ENCODE assay signal across 8 mouse cellular contexts in genomic region chr12:55447396-55447760, GRCm38 (mm10). TPM values are rescaled to one million over a fixed set of nuclear protein-coding genes. Genes with fewer than 3 reads are reported as not detected.
A peak's percentile ranks its signal among the peaks of the same experiment; 100 is the strongest.
DNase-seq lines count a peak whose midpoint lies in the region; ATAC-seq and TF ChIP-seq lines count a peak whose summit lies in the region.

No protein-coding gene starts in this region.

- 86% methylated on average over 11 of the region's 11 CpGs for WGBS in liver, adult 2 months
- WGBS in liver, embryonic 11.5 days, result 75% methylated on average over 11 of the region's 11 CpGs
- WGBS in forebrain, embryonic 10.5 days, result 87% methylated on average over 11 of the region's 11 CpGs
- WGBS in hindbrain, postnatal 0 days, result 59% methylated on average over 11 of the region's 11 CpGs
- WGBS in midbrain, postnatal 0 days, result 76% methylated on average over 11 of the region's 11 CpGs

- no peak overlapping the region for H3K4me2 ChIP-seq in liver, embryonic 11.5 days
- 0 out of 2 replicates have a peak overlapping the region, but pooled peaks have one; percentile 8 for H3K4me2 ChIP-seq in hindbrain, postnatal 0 days (ENCODE audit: low read depth, low read length)
- no peak overlapping the region for H3K4me2 ChIP-seq in midbrain, postnatal 0 days (ENCODE audit: low read depth, low read length, poor library complexity, severe bottlenecking)

- no peak overlapping the region for H3K9ac ChIP-seq in liver, adult 2 months (ENCODE audit: low read depth, low read length)
- no peak overlapping the region for H3K9ac ChIP-seq in liver, embryonic 11.5 days (ENCODE audit: low read depth, low read length)
- peak overlapping the region; percentile 37; the same call in 1 of the 2 replicates for H3K9ac ChIP-seq in hindbrain, postnatal 0 days (replicated peaks; ENCODE audit: low read length)
- no peak overlapping the region for H3K9ac ChIP-seq in midbrain, postnatal 0 days (replicated peaks; ENCODE audit: low read length, poor library complexity, severe bottlenecking)

- peaks cover 6% of the 10 kb centered on the region; the same call in 1 of the 2 replicates for H3K4me1 ChIP-seq in liver, adult 2 months (ENCODE audit: control insufficient read depth, insufficient read depth, low read length)
- H3K4me1 ChIP-seq in liver, embryonic 11.5 days (replicated peaks; ENCODE audit: control insufficient read depth, insufficient read depth, low read length), result peaks cover 11% of the 10 kb centered on the region; the same call in 1 of the 2 replicates
- H3K4me1 ChIP-seq in forebrain, embryonic 10.5 days, result peaks cover 37% of the 10 kb centered on the region
- H3K4me1 ChIP-seq in hindbrain, postnatal 0 days (ENCODE audit: insufficient read depth, low read length), result peaks cover 25% of the 10 kb centered on the region
- H3K4me1 ChIP-seq in midbrain, postnatal 0 days (ENCODE audit: insufficient read depth, low read length), result no peaks in the 10 kb centered on the region

- no peaks in the 10 kb centered on the region for H3K9me3 ChIP-seq in liver, embryonic 11.5 days (ENCODE audit: control insufficient read depth, low read length)
- no peaks in the 10 kb centered on the region for H3K9me3 ChIP-seq in forebrain, embryonic 10.5 days
- no peaks in the 10 kb centered on the region for H3K9me3 ChIP-seq in hindbrain, postnatal 0 days (ENCODE audit: low read length)
- no peaks in the 10 kb centered on the region for H3K9me3 ChIP-seq in midbrain, postnatal 0 days (ENCODE audit: low read length)

- H3K79me2 ChIP-seq in liver, adult 2 months (ENCODE audit: control insufficient read depth, insufficient read depth, low read length), result no peaks in the 10 kb centered on the region

- TF ChIP-seq CTCF in liver, adult 2 months (IDR thresholded peaks at IDR 0.05; ENCODE audit: low read depth, low read length), result no peak
- TF ChIP-seq CTCF in hindbrain, postnatal 0 days (IDR thresholded peaks at IDR 0.05; ENCODE audit: low read depth), result no peak
- TF ChIP-seq CTCF in midbrain, postnatal 0 days (IDR thresholded peaks at IDR 0.05), result no peak

- H3K27me3 ChIP-seq in liver, adult 2 months (ENCODE audit: control insufficient read depth, insufficient read depth, low read length), result no peaks in the 10 kb centered on the region
- H3K27me3 ChIP-seq in liver, embryonic 11.5 days (replicated peaks; ENCODE audit: control insufficient read depth, insufficient read depth, low read length), result no peaks in the 10 kb centered on the region
- H3K27me3 ChIP-seq in forebrain, embryonic 10.5 days (ENCODE audit: poor library complexity, severe bottlenecking), result no peaks in the 10 kb centered on the region
- no peaks in the 10 kb centered on the region for H3K27me3 ChIP-seq in hindbrain, postnatal 0 days (ENCODE audit: insufficient read depth, low read length)
- no peaks in the 10 kb centered on the region for H3K27me3 ChIP-seq in midbrain, postnatal 0 days (ENCODE audit: insufficient read depth, low read length)

- peak overlapping the region; percentile 43 for H3K27ac ChIP-seq in liver, adult 2 months (replicated peaks; ENCODE audit: insufficient read depth, low read depth, low read length)
- H3K27ac ChIP-seq in liver, embryonic 11.5 days (ENCODE audit: low read depth, low read length), result no peak overlapping the region
- peak overlapping the region; percentile 81 for H3K27ac ChIP-seq in forebrain, embryonic 10.5 days
- H3K27ac ChIP-seq in hindbrain, postnatal 0 days, result peak overlapping the region; percentile 91
- peak overlapping the region; percentile 64; the same call in 1 of the 2 replicates for H3K27ac ChIP-seq in midbrain, postnatal 0 days (ENCODE audit: low read depth, low read length)

- no peak for ATAC-seq in liver, embryonic 11.5 days (replicated peaks; ENCODE audit: low FRiP score)
- ATAC-seq in hindbrain, postnatal 0 days, result no peak
- no peak for ATAC-seq in midbrain, postnatal 0 days (ENCODE audit: low FRiP score)
- no peak for ATAC-seq in erythroblast, adult 5-6 weeks (replicated peaks; ENCODE audit: low FRiP score, poor library complexity, severe bottlenecking)

- DNase-seq in liver, adult 2 months (ENCODE audit: extremely low read depth, low read depth, low spot score), result no peak
- DNase-seq in liver, embryonic 11.5 days (ENCODE audit: low spot score), result no peak
- no peak for DNase-seq in forebrain, embryonic 10.5 days (ENCODE audit: extremely low spot score, low spot score)
- DNase-seq in hindbrain, postnatal 0 days (ENCODE audit: low spot score), result no peak
- DNase-seq in midbrain, postnatal 0 days (ENCODE audit: low spot score), result no peak
- no peak for DNase-seq in adrenal gland, adult 18-20 months (ENCODE audit: low spot score in 2 of 2)
- no peak for DNase-seq in gastrocnemius, postnatal 25 days

- H3K36me3 ChIP-seq in liver, adult 2 months (ENCODE audit: control insufficient read depth, insufficient read depth, low read length), result no peaks in the 10 kb centered on the region
- H3K36me3 ChIP-seq in liver, embryonic 11.5 days (ENCODE audit: control insufficient read depth, insufficient read depth, low read length), result no peaks in the 10 kb centered on the region
- no peaks in the 10 kb centered on the region for H3K36me3 ChIP-seq in forebrain, embryonic 10.5 days (replicated peaks)
- H3K36me3 ChIP-seq in hindbrain, postnatal 0 days (ENCODE audit: insufficient read depth, low read length), result no peaks in the 10 kb centered on the region
- H3K36me3 ChIP-seq in midbrain, postnatal 0 days (ENCODE audit: insufficient read depth, low read length), result no peaks in the 10 kb centered on the region

- no peak overlapping the region for H3K4me3 ChIP-seq in liver, adult 2 months (ENCODE audit: insufficient read depth, low read depth, low read length)
- H3K4me3 ChIP-seq in liver, embryonic 11.5 days (ENCODE audit: low read depth, low read length), result no peak overlapping the region
- no peak overlapping the region for H3K4me3 ChIP-seq in forebrain, embryonic 10.5 days
- no peak overlapping the region for H3K4me3 ChIP-seq in hindbrain, postnatal 0 days (ENCODE audit: low read length)
- H3K4me3 ChIP-seq in midbrain, postnatal 0 days (ENCODE audit: low read depth, low read length), result no peak overlapping the region

- no peak for TF ChIP-seq POLR2A in liver, adult 2 months (IDR thresholded peaks at IDR 0.05; ENCODE audit: extremely low read depth, insufficient read depth, low read length)

RNA-seq across cellular contexts. Expression of gene Nfkbia, which starts 45.1 kb away (rescaled TPM):
- 85.6 and 110 TPM in 2 replicates for total RNA-seq in liver, adult 2 months (2014; rRNA removed)
- polyA plus RNA-seq in liver, adult 2 months (2012; rRNA removed), result 75.3 and 76.4 TPM in 2 replicates
- polyA plus RNA-seq in liver, embryonic 11.5 days (2014; fragmentation: Nextera tagmentation; extraction: Ambion mirVana), result 25.8 TPM in 2 replicates
- 34.3 and 36.1 TPM in 2 replicates for polyA plus RNA-seq in forebrain, embryonic 10.5 days (2016; fragmentation: Nextera tagmentation; extraction: Ambion mirVana)
- 52.4 and 79.0 TPM in 2 replicates for total RNA-seq in hindbrain, postnatal 0 days (2014; rRNA removed)
- 81.5 and 86.6 TPM in 2 replicates for polyA plus RNA-seq in hindbrain, postnatal 0 days (2015; fragmentation: Nextera tagmentation; extraction: Ambion mirVana)
- total RNA-seq in midbrain, postnatal 0 days (2014; rRNA removed), result 40.8 and 51.4 TPM in 2 replicates
- 74.6 and 77.3 TPM in 2 replicates for polyA plus RNA-seq in midbrain, postnatal 0 days (2015; fragmentation: Nextera tagmentation; extraction: Ambion mirVana)
- total RNA-seq in adrenal gland, adult 18-20 months (2021), result 100 to 1,000 TPM in 1 of 2 experiments, 10 to 100 TPM in 1; 72.4 to 107 TPM
- 13.4 and 14.8 TPM in 2 replicates for total RNA-seq in erythroblast, adult 5-6 weeks (2015; ENCODE audit: low replicate concordance)
- total RNA-seq in erythroblast, adult 5-6 weeks (2017; ENCODE audit: low replicate concordance), result 14.1 and 20.5 TPM in 2 replicates
- 10 to 100 TPM; 17.8 to 20.8 TPM for total RNA-seq in gastrocnemius, postnatal 25 days (2021)
